Mouse (Mus musculus) limb, embryonic 14.5 days (tissue): ENCODE measurements around the gene Prss50. TPM values are rescaled to one million over a fixed set of nuclear protein-coding genes. Genes with fewer than 3 reads are reported as not detected.

Experiments
- ATAC-seq: fragments of 200-750 bp; cut with Nextera tagmentation; 2 replicates; pipeline ENCODE4 v1.8.0; 2017; ENCODE audit warnings: low read depth, moderate number of reproducible peaks, moderate TSS enrichment; ENCODE audit not compliant: low FRiP score
- DNase-seq: peaks from one replicate; pipeline ENCODE4 v3.0.0-alpha.2; 2015; ENCODE audit warnings: low spot score
- H3K27ac ChIP-seq: fragments of 300-500 bp; sonication (generic); replicated peaks from 2 replicates; pipeline ENCODE4 v1.5.1; 2014; ENCODE audit warnings: low read depth, mild to moderate bottlenecking, low read length, moderate library complexity, mixed read lengths
- H3K27me3 ChIP-seq: fragments of 300-500 bp; sonication (generic); 2 replicates; pipeline ENCODE4 v1.6.1; 2014; ENCODE audit warnings: low read length, mixed read lengths; ENCODE audit not compliant: control insufficient read depth, insufficient read depth
- H3K36me3 ChIP-seq: fragments of 300-500 bp; sonication (generic); 2 replicates; pipeline ENCODE4 v1.6.1; 2014; ENCODE audit warnings: mild to moderate bottlenecking, low read length, moderate library complexity, mixed read lengths; ENCODE audit not compliant: control insufficient read depth, insufficient read depth
- H3K4me1 ChIP-seq: fragments of 300-500 bp; sonication (generic); 2 replicates; pipeline ENCODE4 v1.6.1; 2014; ENCODE audit warnings: antibody characterized with exemption, low read length, mixed read lengths; ENCODE audit not compliant: control insufficient read depth, insufficient read depth
- H3K4me2 ChIP-seq: fragments of 300-500 bp; sonication (generic); replicated peaks from 2 replicates; pipeline ENCODE4 v1.6.1; 2014; ENCODE audit warnings: low read depth, mild to moderate bottlenecking, low read length, moderate library complexity; ENCODE audit not compliant: severe bottlenecking
- H3K4me3 ChIP-seq: fragments of 300-500 bp; sonication (generic); replicated peaks from 2 replicates; pipeline ENCODE4 v1.5.1; 2014; ENCODE audit warnings: low read length
- H3K9ac ChIP-seq: fragments of 300-500 bp; sonication (generic); 2 replicates; pipeline ENCODE4 v1.6.1; 2014; ENCODE audit warnings: mild to moderate bottlenecking, low read depth, low read length, moderate library complexity; ENCODE audit not compliant: severe bottlenecking
- H3K9me3 ChIP-seq: fragments of 300-500 bp; sonication (generic); 2 replicates; pipeline ENCODE4 v1.6.1; 2016; ENCODE audit warnings: low read length; ENCODE audit not compliant: control insufficient read depth
- POLR2A ChIP-seq: fragments of 200-500 bp; IDR thresholded peaks from 2 replicates; pipeline ENCODE4 v1.8.0; 2012; ENCODE audit warnings: inconsistent platforms, mild to moderate bottlenecking, moderate library complexity, borderline replicate concordance; ENCODE audit not compliant: insufficient read depth, insufficient read length; ENCODE audit errors: extremely low read depth
- WGBS: fragments of 180-500 bp; shearing (Covaris S2); extraction: QIAGEN DNeasy Blood & Tissue Kit; methylation state at CpG from one replicate; pipeline ENCODE4 v1.1.7; 2014; 5-methylcytosine and 5-hydroxymethylcytosine counted together
- polyA plus RNA-seq, 2 experiments: library from polyadenylated mRNA; depleted of rRNA in 1 of 2; stranded (reverse) in 1 of 2; unstranded in 1 of 2; fragments of >200 nt; fragmentation: Nextera tagmentation in 1 of 2; extraction: Ambion mirVana in 1 of 2; gene quantifications; 2 replicates each; pipeline versions ENCODE4 v1.2.1 to v1.2.3; 2012 to 2014

The Prss50 gene
- polyA plus RNA-seq, 2 experiments, result 0.21 to 0.41 TPM

DNA sequence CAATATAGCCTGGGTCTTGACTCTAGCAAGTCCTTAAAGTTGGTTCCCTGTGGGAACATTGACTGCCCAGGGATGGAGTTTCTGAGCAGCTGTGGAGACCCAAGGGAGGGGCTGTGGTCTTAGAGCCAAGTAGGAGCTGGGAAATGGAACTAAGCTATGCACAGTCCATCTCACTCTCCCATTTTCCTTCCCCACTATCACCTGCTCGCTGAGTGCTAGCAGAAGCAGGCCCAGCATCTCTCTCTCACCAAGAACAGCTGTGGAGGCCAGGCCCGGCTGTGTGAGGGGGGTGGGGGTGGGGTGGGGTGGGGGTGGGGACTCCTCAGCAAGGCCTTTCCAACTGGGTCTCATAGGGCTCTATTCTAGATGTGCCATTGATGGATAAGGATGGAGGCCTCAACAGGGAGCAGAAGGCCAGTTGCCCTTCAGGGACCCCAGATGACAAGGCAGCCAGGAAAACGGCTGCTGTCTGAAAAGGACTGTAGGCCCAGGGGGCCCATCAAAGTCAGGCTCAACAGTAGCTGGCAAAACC is 17.0 kb downstream of the Prss50 start:
- H3K4me2 ChIP-seq, result no peak overlapping the region
- no peak overlapping the region for H3K9ac ChIP-seq

DNA sequence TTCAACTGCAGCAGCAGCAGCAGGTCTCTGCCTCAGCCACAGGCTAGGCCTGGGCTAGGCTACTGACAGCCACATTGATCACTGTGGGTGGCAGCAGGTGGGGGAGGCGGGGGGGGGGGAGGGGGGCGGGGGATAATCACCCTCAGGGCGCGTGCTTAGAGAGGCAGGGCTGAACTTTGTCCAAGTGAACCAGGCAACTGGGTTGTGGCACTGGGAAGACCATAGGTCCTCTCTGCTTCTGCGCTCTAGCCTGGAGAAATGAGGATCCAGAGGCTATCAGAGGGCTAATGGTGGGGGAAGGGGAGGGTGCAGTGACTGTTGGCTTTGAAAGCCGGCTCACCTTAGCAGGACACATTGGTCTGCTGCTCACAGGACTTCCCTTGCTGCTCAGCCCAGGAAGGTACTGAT is 17.5 kb downstream of the Prss50 start:
- H3K9ac ChIP-seq, result no peak overlapping the region
- TF ChIP-seq POLR2A, result no peak
- DNase-seq (no peak), ATAC-seq (no peak)
- no peaks in the 10 kb centered on the region for H3K9me3 ChIP-seq
- H3K36me3 ChIP-seq, result no peaks in the 10 kb centered on the region
- no peak overlapping the region for H3K4me3 ChIP-seq
- WGBS, result 23% methylated on average over 4 of the region's 6 CpGs
- H3K27ac ChIP-seq, result no peak overlapping the region
- H3K4me2 ChIP-seq, result no peak overlapping the region
- peaks cover 22% of the 10 kb centered on the region for H3K27me3 ChIP-seq
- H3K4me1 ChIP-seq, result peaks cover 20% of the 10 kb centered on the region

More for the DNA sequence above, 17.0 kb downstream of the Prss50 start:
- DNase-seq (no peak), ATAC-seq (peak; percentile 56; the same call in 1 of the 2 replicates)
- no peaks in the 10 kb centered on the region for H3K9me3 ChIP-seq
- no peak for TF ChIP-seq POLR2A
- WGBS, result 10% methylated on average over 3 of the region's 3 CpGs
- no peaks in the 10 kb centered on the region for H3K36me3 ChIP-seq
- no peak overlapping the region for H3K27ac ChIP-seq
- peaks cover 22% of the 10 kb centered on the region for H3K27me3 ChIP-seq
- H3K4me3 ChIP-seq, result no peak overlapping the region
- H3K4me1 ChIP-seq, result peaks cover 20% of the 10 kb centered on the region

DNA sequence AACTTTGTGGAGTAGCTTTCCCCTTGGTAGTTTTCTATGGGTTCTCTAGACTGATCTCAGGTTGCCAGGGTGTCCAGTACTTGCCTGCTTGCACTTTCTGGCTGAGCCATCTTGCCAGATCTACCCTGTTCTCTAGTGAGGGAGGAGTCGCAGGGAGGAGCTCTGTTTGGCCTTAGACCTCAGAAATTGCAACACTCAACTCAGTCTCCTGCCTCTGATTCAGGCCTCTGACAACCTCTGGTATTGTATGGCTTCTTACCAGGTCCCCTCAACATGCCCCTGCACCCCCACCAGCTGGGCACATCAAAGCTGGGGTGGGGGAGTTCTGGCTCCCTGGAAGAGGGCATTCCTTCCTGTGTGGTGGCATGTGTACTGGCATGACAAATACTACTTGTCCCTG is 19.6 kb downstream of the Prss50 start:
- Histone ChIP-seq H3K4me1 (peaks cover 26% of the 10 kb centered on the region), H3K27me3 (peaks cover 29% of the 10 kb centered on the region), H3K9me3 (no peaks in the 10 kb centered on the region), H3K36me3 (no peaks in the 10 kb centered on the region), H3K4me2 (no peak overlapping the region), H3K9ac (no peak overlapping the region), H3K4me3 (no peak overlapping the region), H3K27ac (no peak overlapping the region)
- DNase-seq (no peak), ATAC-seq (no peak)
- TF ChIP-seq POLR2A, result no peak
- WGBS, result 86% methylated on average over 1 of the region's 1 CpGs

DNA sequence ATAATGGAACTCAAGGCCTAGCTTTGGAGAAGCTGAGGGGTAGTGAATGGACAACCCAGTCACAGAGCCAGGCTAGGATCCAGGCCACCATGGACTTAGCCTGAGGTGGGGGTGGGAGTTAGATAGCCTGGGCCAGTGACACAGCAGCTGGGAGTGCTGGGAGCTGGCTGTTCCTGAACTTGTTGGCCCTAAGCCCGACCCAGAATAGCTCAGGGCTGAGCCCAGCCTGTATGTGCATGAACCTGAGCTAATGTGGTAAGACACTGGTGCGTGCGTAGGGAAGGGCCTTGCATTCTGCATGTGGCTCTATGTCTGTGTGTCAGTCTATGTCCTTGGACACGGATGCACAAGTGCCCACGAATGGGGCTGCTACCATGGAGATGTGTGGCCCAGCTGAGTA is 20.1 kb downstream of the Prss50 start:
- Histone ChIP-seq H3K27ac (no peak overlapping the region), H3K36me3 (no peaks in the 10 kb centered on the region), H3K4me1 (peaks cover 26% of the 10 kb centered on the region), H3K4me3 (no peak overlapping the region), H3K4me2 (no peak overlapping the region), H3K27me3 (peaks cover 27% of the 10 kb centered on the region), H3K9me3 (no peaks in the 10 kb centered on the region), H3K9ac (no peak overlapping the region)
- no peak for TF ChIP-seq POLR2A
- no peak for ATAC-seq
- no peak for DNase-seq
- 83% methylated on average over 5 of the region's 5 CpGs for WGBS

DNA sequence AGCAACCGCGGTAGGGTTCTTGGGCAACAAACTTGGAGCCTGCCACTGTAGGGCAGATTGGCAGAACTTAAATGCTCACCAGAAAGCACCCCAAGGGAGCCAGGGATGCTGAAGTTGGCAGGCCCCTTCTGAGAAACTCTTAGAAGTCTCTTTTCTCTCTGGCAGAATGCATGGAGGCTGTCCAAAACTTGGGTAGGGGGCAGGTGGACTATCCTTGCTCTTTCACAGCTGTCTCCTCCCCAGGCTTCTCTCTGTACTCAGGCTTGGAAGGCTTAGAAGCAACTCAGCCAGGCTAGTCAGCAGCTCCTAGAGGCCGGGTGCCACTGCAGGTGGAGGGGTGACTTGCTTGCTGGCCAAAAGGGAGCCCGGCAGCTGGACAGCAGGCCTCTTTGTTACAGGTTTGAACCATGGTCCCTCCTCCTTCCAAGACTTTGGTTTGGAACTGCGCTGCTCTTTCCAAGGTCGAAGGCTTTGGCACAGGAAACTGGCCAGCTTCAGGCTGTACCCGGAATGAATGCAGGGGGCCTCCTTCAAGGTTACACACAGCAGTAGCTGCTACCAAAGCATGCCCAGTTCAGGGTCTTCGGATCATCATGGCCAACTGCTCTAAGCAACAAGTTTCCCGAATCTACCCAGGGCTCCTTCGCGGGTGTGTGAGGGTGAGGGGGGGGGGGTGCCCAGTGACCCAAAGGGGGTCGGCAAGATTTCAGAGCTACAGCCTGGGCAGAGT is 21.6 kb downstream of the Prss50 start, which contains the start of gene Als2cl:
Gene Als2cl, plus strand, starts transcription at position 680 of the 730 bp plus-strand sequence.
- 11% methylated on average over 12 of the region's 12 CpGs for WGBS
- H3K36me3 ChIP-seq, result no peaks in the 10 kb centered on the region
- peak within 1 kb of the TSS; percentile 58 for H3K4me3 ChIP-seq
- H3K4me1 ChIP-seq, result peaks cover 18% of the 10 kb centered on the region
- no peak for TF ChIP-seq POLR2A
- peak within 1 kb of the TSS; percentile 57 for H3K9ac ChIP-seq
- no peak for DNase-seq
- H3K4me2 ChIP-seq, result peak within 1 kb of the TSS; percentile 93
- ATAC-seq, result 0 out of 2 replicates have a peak, but pooled peaks have one; percentile 3
- H3K27me3 ChIP-seq, result peaks cover 12% of the 10 kb centered on the region; the same call in 1 of the 2 replicates
- H3K27ac ChIP-seq, result no peak within 1 kb of the TSS
- H3K9me3 ChIP-seq, result no peaks in the 10 kb centered on the region
